9 mouse cellular contexts compared by ENCODE assay signal in the genomic region with DNA sequence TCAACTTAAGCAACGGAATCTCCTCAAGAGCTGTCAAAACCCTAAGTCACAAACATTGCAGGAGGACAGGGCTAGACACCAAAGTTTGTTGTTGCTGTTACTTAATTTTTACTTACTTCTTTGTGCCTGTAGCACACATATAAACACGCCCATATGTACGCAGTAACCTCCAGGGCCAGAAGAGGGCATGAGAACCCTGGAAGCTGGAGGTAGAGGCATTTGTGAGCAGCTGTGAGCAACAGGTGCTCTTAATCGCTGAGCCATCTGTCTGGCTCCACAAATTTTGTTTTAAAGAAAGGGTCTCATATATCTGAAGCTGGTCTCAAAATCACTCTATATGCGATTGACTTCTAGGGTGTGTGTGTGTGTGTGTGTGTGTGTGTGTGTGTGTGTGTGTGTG. TPM values are rescaled to one million over a fixed set of nuclear protein-coding genes. Genes with fewer than 3 reads are reported as not detected.
DNase-seq lines count a peak whose midpoint lies in the region; ATAC-seq lines count a peak whose summit lies in the region.
"Had no signal": no experiment of that assay in that cellular context is flagged by ENCODE, and none has a peak within 500 bp of the region (broad histone marks: within the 10 kb centered on the region; RNA-seq: fewer than 3 reads in every experiment).

No protein-coding gene starts in this region.

- no peaks in the 10 kb centered on the region for H3K9me3 ChIP-seq in forebrain, embryonic 10.5 days
- H3K9me3 ChIP-seq in forebrain, embryonic 16.5 days (ENCODE audit: control insufficient read depth, low read length): no peaks in the 10 kb centered on the region
- H3K9me3 ChIP-seq: stomach, embryonic 15.5 days had no signal

- no peaks in the 10 kb centered on the region for H3K27me3 ChIP-seq in forebrain, embryonic 10.5 days (ENCODE audit: poor library complexity, severe bottlenecking)
- no peaks in the 10 kb centered on the region for H3K27me3 ChIP-seq in forebrain, embryonic 16.5 days (replicated peaks; ENCODE audit: control insufficient read depth, insufficient read depth, low read length)
- H3K27me3 ChIP-seq: stomach, embryonic 15.5 days had no signal

- peaks cover 11% of the 10 kb centered on the region for H3K4me1 ChIP-seq in forebrain, embryonic 10.5 days
- peaks cover 7% of the 10 kb centered on the region; the same call in 1 of the 2 replicates for H3K4me1 ChIP-seq in forebrain, embryonic 16.5 days (replicated peaks; ENCODE audit: control insufficient read depth, insufficient read depth, low read length)
- H3K4me1 ChIP-seq: stomach, embryonic 15.5 days had no signal

- no peak overlapping the region for H3K4me3 ChIP-seq in forebrain, embryonic 10.5 days
- no peak overlapping the region for H3K4me3 ChIP-seq in forebrain, embryonic 16.5 days (replicated peaks; ENCODE audit: low read length)
- H3K4me3 ChIP-seq: stomach, embryonic 15.5 days had no signal

- no peak for ATAC-seq in forebrain, embryonic 16.5 days

- H3K36me3 ChIP-seq in forebrain, embryonic 10.5 days (replicated peaks): no peaks in the 10 kb centered on the region
- no peaks in the 10 kb centered on the region for H3K36me3 ChIP-seq in forebrain, embryonic 16.5 days (ENCODE audit: control insufficient read depth, insufficient read depth)
- H3K36me3 ChIP-seq: stomach, embryonic 15.5 days had no signal

- H3K4me2 ChIP-seq in forebrain, embryonic 16.5 days (ENCODE audit: low read length): no peak overlapping the region
- H3K4me2 ChIP-seq: stomach, embryonic 15.5 days had no signal

- peak; percentile 51 for DNase-seq in forebrain, embryonic 10.5 days (ENCODE audit: extremely low spot score, low spot score)
- DNase-seq in urinary bladder, postnatal 14 days (ENCODE audit: low spot score): peak; percentile 49
- DNase-seq in urinary bladder, adult 2 months (ENCODE audit: low spot score): no peak
- peak; percentile 49 for DNase-seq in hindlimb bud, embryonic 11.5 days (ENCODE audit: extremely low spot score, low read depth, low spot score)
- DNase-seq in lung, postnatal 25 days (ENCODE audit: low spot score): peak; percentile 37
- no peak for DNase-seq in gastrocnemius, postnatal 25 days
- no peak for DNase-seq in cerebellum, adult 11-12 months

- 0 out of 2 replicates have a peak overlapping the region, but pooled peaks have one; percentile 35 for H3K27ac ChIP-seq in forebrain, embryonic 10.5 days
- H3K27ac ChIP-seq in forebrain, embryonic 16.5 days (ENCODE audit: low read length): no peak overlapping the region
- H3K27ac ChIP-seq: stomach, embryonic 15.5 days had no signal

- 58% methylated on average over 5 of the region's 5 CpGs for WGBS in forebrain, embryonic 10.5 days
- WGBS in forebrain, embryonic 16.5 days: 52% methylated on average over 5 of the region's 5 CpGs

- no peak overlapping the region for H3K9ac ChIP-seq in forebrain, embryonic 16.5 days (replicated peaks; ENCODE audit: low read depth, low read length)
- H3K9ac ChIP-seq: stomach, embryonic 15.5 days had no signal

RNA-seq across cellular contexts. Expression of a gene that starts 3.2 kb away (rescaled TPM):
- polyA plus RNA-seq in forebrain, embryonic 10.5 days (2016; fragmentation: Nextera tagmentation; extraction: Ambion mirVana): 4.5 and 5.8 TPM in 2 replicates
- polyA plus RNA-seq in forebrain, embryonic 16.5 days (2015; fragmentation: Nextera tagmentation; extraction: Ambion mirVana): 3.0 and 3.7 TPM in 2 replicates
- 8.5 and 11.1 TPM in 2 replicates for polyA plus RNA-seq in urinary bladder, adult 2 months (2012; rRNA removed)
- total RNA-seq in gastrocnemius, postnatal 25 days (2021): 1 to 10 TPM; 2.5 to 3.1 TPM

RNA-seq across cellular contexts. Expression of a gene that starts 6.4 kb away (rescaled TPM):
- not detected in 2 replicates for polyA plus RNA-seq in forebrain, embryonic 10.5 days (2016; fragmentation: Nextera tagmentation; extraction: Ambion mirVana)
- polyA plus RNA-seq in forebrain, embryonic 16.5 days (2015; fragmentation: Nextera tagmentation; extraction: Ambion mirVana): 0.16 TPM in 2 replicates
- 0.15 and 0.26 TPM in 2 replicates for polyA plus RNA-seq in urinary bladder, adult 2 months (2012; rRNA removed)
- not detected for total RNA-seq in gastrocnemius, postnatal 25 days (2021)
- polyA plus RNA-seq: stomach, embryonic 15.5 days had no signal

RNA-seq across cellular contexts. Expression of a gene that starts 28.6 kb away (rescaled TPM):
- polyA plus RNA-seq in forebrain, embryonic 10.5 days (2016; fragmentation: Nextera tagmentation; extraction: Ambion mirVana): 61.6 and 64.8 TPM in 2 replicates
- polyA plus RNA-seq in forebrain, embryonic 16.5 days (2015; fragmentation: Nextera tagmentation; extraction: Ambion mirVana): 75.4 and 76.7 TPM in 2 replicates
- polyA plus RNA-seq in urinary bladder, adult 2 months (2012; rRNA removed): 27.5 and 31.0 TPM in 2 replicates
- 10 to 100 TPM; 24.2 to 24.6 TPM for total RNA-seq in gastrocnemius, postnatal 25 days (2021)

RNA-seq across cellular contexts. Expression of a gene that starts 35.9 kb away (rescaled TPM):
- polyA plus RNA-seq in forebrain, embryonic 10.5 days (2016; fragmentation: Nextera tagmentation; extraction: Ambion mirVana): 56.9 and 59.3 TPM in 2 replicates
- polyA plus RNA-seq in forebrain, embryonic 16.5 days (2015; fragmentation: Nextera tagmentation; extraction: Ambion mirVana): 88.3 and 111 TPM in 2 replicates
- polyA plus RNA-seq in urinary bladder, adult 2 months (2012; rRNA removed): 104 and 125 TPM in 2 replicates
- 10 to 100 TPM; 18.6 to 20.4 TPM for total RNA-seq in gastrocnemius, postnatal 25 days (2021)

RNA-seq across cellular contexts. Expression of a gene that starts 50.9 kb away (rescaled TPM):
- polyA plus RNA-seq in forebrain, embryonic 10.5 days (2016; fragmentation: Nextera tagmentation; extraction: Ambion mirVana): 21.2 and 22.1 TPM in 2 replicates
- 27.3 and 36.0 TPM in 2 replicates for polyA plus RNA-seq in forebrain, embryonic 16.5 days (2015; fragmentation: Nextera tagmentation; extraction: Ambion mirVana)
- polyA plus RNA-seq in urinary bladder, adult 2 months (2012; rRNA removed): 50.0 and 54.3 TPM in 2 replicates
- 10 to 100 TPM in 1 of 2 experiments, 1 to 10 TPM in 1; 8.3 to 11.8 TPM for total RNA-seq in gastrocnemius, postnatal 25 days (2021)

Comparison
In these comparisons a context has a peak if more than half of its experiments do, and no peak if none do; other contexts are left out.
1. DNase-seq: peak in forebrain, embryonic 10.5 days (single experiment), urinary bladder, postnatal 14 days (single experiment), hindlimb bud, embryonic 11.5 days (single experiment) and lung, postnatal 25 days (single experiment); none in urinary bladder, adult 2 months (single experiment), gastrocnemius, postnatal 25 days (single experiment) and cerebellum, adult 11-12 months (single experiment).